Mouse (Mus musculus): Measurements from ENCODE around the gene Commd9.

DNA sequence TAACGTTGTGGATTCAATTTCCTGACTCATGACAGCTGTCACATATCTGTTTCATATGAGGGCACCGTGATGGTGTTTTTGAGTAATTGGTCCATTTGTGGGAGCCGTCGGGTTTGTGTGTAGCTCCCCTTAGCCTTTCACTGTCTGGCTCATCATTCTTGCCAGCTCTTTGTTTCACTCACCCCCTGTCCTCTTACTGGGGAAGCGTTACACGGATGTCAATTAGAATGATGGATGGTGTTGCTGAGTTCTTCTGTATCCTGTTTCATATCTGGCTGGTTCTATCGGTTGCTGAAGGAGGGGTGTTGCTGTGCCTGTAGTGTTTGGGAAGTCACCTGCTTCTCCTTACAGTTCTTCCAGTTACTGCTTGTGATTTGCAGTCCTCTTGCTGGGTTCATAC is 5.1 kb downstream of the Commd9 start:
- TF ChIP-seq CTCF (IDR thresholded peaks at IDR 0.05; ENCODE audit: control insufficient read depth, insufficient read depth, insufficient replicate concordance, low read depth, low read length), result no peak
- TF ChIP-seq POLR2A (IDR thresholded peaks at IDR 0.05; ENCODE audit: control insufficient read depth, low read depth, low read length), result no peak
